Mouse (Mus musculus) testis, adult 2 months (tissue): ENCODE data around the gene Rabep1.
"Not testable (repeated sequence)": the region's sequence is repeated elsewhere in the genome, so short reads cannot be mapped to it uniquely, and the experiment has no call there.

Experiments used
- CTCF ChIP-seq: fragments of 200-500 bp; IDR thresholded peaks from 2 replicates; pipeline ENCODE4 v1.5.1; 2012; ENCODE audit warnings: low read depth, mild to moderate bottlenecking, inconsistent platforms, low read length, moderate library complexity; ENCODE audit not compliant: control insufficient read depth, insufficient read depth, insufficient replicate concordance
- POLR2A ChIP-seq: fragments of 200-500 bp; IDR thresholded peaks from 2 replicates; pipeline ENCODE4 v1.6.1; 2012; ENCODE audit warnings: low read depth, mild to moderate bottlenecking, inconsistent platforms, low read length, moderate library complexity; ENCODE audit not compliant: control insufficient read depth

- TF ChIP-seq POLR2A, CTCF: not testable (repeated sequence)
Measured at GRCm38 (mm10) chr11:70898182-70898581, 53.6 kb downstream of the Rabep1 start.
